In genomic region chr9:78881307-78881790, GRCm38 (mm10) we compare ENCODE assay signal across 16 mouse cellular contexts.
DNase-seq lines count a peak whose midpoint lies in the region; ATAC-seq and TF ChIP-seq lines count a peak whose summit lies in the region.
"Had no signal": no experiment of that assay in that cellular context is flagged by ENCODE, and none has a peak within 500 bp of the region (broad histone marks: within the 10 kb centered on the region; RNA-seq: fewer than 3 reads in every experiment).

No protein-coding gene starts in this region.

- no peak for TF ChIP-seq EP300 in stomach, postnatal 0 days (optimal IDR thresholded peaks at IDR 0.05)

- 0 out of 2 replicates have a peak overlapping the region, but pooled peaks have one; percentile 41 for H3K27ac ChIP-seq in limb, embryonic 12.5 days
- H3K27ac ChIP-seq in limb, embryonic 10.5 days: no peak overlapping the region; the same call in 1 of the 2 replicates
- H3K27ac ChIP-seq in forebrain, embryonic 14.5 days (ENCODE audit: low read depth, low read length): peak overlapping the region; percentile 27; the same call in 1 of the 2 replicates
- H3K27ac ChIP-seq in midbrain, embryonic 11.5 days (ENCODE audit: low read depth, low read length): peak overlapping the region; percentile 49; the same call in 1 of the 2 replicates
- no peak overlapping the region for H3K27ac ChIP-seq in layer of hippocampus, adult 2 months
- H3K27ac ChIP-seq in stomach, postnatal 0 days (replicated peaks): no peak overlapping the region
- H3K27ac ChIP-seq: liver, embryonic 15.5 days had no signal

- no peak for TF ChIP-seq CTCF in layer of hippocampus, adult 2 months (conservative IDR thresholded peaks at IDR 0.05)
- no peak for TF ChIP-seq CTCF in stomach, postnatal 0 days (IDR thresholded peaks at IDR 0.05; ENCODE audit: low read depth)

- peaks cover 18% of the 10 kb centered on the region for H3K4me1 ChIP-seq in limb, embryonic 12.5 days (replicated peaks)
- H3K4me1 ChIP-seq in limb, embryonic 10.5 days: peaks cover 10% of the 10 kb centered on the region
- H3K4me1 ChIP-seq in forebrain, embryonic 14.5 days (ENCODE audit: control insufficient read depth, insufficient read depth, low read length): peaks cover 9% of the 10 kb centered on the region
- peaks cover 15% of the 10 kb centered on the region for H3K4me1 ChIP-seq in midbrain, embryonic 11.5 days (ENCODE audit: control insufficient read depth, insufficient read depth, low read length)
- H3K4me1 ChIP-seq in stomach, postnatal 0 days (replicated peaks; ENCODE audit: control insufficient read depth, insufficient read depth): no peaks in the 10 kb centered on the region
- H3K4me1 ChIP-seq: heart, embryonic 12.5 days; liver, embryonic 15.5 days had no signal

- WGBS in limb, embryonic 12.5 days: 64% methylated on average over 5 of the region's 5 CpGs
- WGBS in limb, embryonic 10.5 days: 80% methylated on average over 5 of the region's 5 CpGs
- 7% methylated on average over 5 of the region's 5 CpGs for WGBS in forebrain, embryonic 14.5 days
- 59% methylated on average over 5 of the region's 5 CpGs for WGBS in midbrain, embryonic 11.5 days
- WGBS in stomach, postnatal 0 days: 60% methylated on average over 5 of the region's 5 CpGs

- DNase-seq in limb, embryonic 10.5 days (ENCODE audit: low spot score): no peak
- DNase-seq in forebrain, embryonic 14.5 days (ENCODE audit: low spot score): peak; percentile 31
- peak; percentile 91 for DNase-seq in midbrain, embryonic 11.5 days (ENCODE audit: low spot score, missing footprints)
- DNase-seq in layer of hippocampus, adult 2 months (ENCODE audit: low spot score in 2 of 2): no peak
- DNase-seq in stomach, postnatal 0 days (ENCODE audit: low spot score): no peak
- DNase-seq in left cerebral cortex, postnatal 36 days (ENCODE audit: low spot score in 2 of 2): no peak
- DNase-seq: adrenal gland, postnatal 36 days; cerebellum, postnatal 10 days; lung, postnatal 10 days; thymus, adult 2 months had no signal

- H3K9ac ChIP-seq in limb, embryonic 12.5 days (replicated peaks): no peak overlapping the region
- H3K9ac ChIP-seq in forebrain, embryonic 14.5 days (ENCODE audit: low read length): no peak overlapping the region
- H3K9ac ChIP-seq in midbrain, embryonic 11.5 days (ENCODE audit: low read length): no peak overlapping the region
- H3K9ac ChIP-seq in stomach, postnatal 0 days (ENCODE audit: low read length): no peak overlapping the region
- H3K9ac ChIP-seq: heart, embryonic 12.5 days; limb, embryonic 13.5 days; liver, embryonic 15.5 days had no signal

- no peaks in the 10 kb centered on the region for H3K27me3 ChIP-seq in limb, embryonic 12.5 days
- no peaks in the 10 kb centered on the region for H3K27me3 ChIP-seq in limb, embryonic 10.5 days (ENCODE audit: low read depth, poor library complexity, severe bottlenecking)
- H3K27me3 ChIP-seq in forebrain, embryonic 14.5 days (replicated peaks; ENCODE audit: control insufficient read depth, insufficient read depth, low read length): no peaks in the 10 kb centered on the region
- no peaks in the 10 kb centered on the region for H3K27me3 ChIP-seq in midbrain, embryonic 11.5 days (ENCODE audit: control insufficient read depth, insufficient read depth, low read length)
- no peaks in the 10 kb centered on the region for H3K27me3 ChIP-seq in stomach, postnatal 0 days (ENCODE audit: control insufficient read depth, insufficient read depth, low read length)
- H3K27me3 ChIP-seq: heart, embryonic 12.5 days; limb, embryonic 13.5 days; liver, embryonic 15.5 days had no signal

- no peaks in the 10 kb centered on the region for H3K9me3 ChIP-seq in limb, embryonic 12.5 days
- H3K9me3 ChIP-seq in limb, embryonic 10.5 days (replicated peaks): no peaks in the 10 kb centered on the region
- no peaks in the 10 kb centered on the region for H3K9me3 ChIP-seq in forebrain, embryonic 14.5 days (replicated peaks; ENCODE audit: control insufficient read depth, low read length)
- H3K9me3 ChIP-seq in midbrain, embryonic 11.5 days (ENCODE audit: control insufficient read depth, low read length): no peaks in the 10 kb centered on the region
- no peaks in the 10 kb centered on the region for H3K9me3 ChIP-seq in stomach, postnatal 0 days (ENCODE audit: control insufficient read depth, low read length)
- H3K9me3 ChIP-seq: heart, embryonic 12.5 days; limb, embryonic 13.5 days; liver, embryonic 15.5 days had no signal

- no peaks in the 10 kb centered on the region for H3K36me3 ChIP-seq in limb, embryonic 12.5 days
- no peaks in the 10 kb centered on the region for H3K36me3 ChIP-seq in limb, embryonic 10.5 days
- no peaks in the 10 kb centered on the region for H3K36me3 ChIP-seq in forebrain, embryonic 14.5 days (ENCODE audit: control insufficient read depth, insufficient read depth, low read length)
- no peaks in the 10 kb centered on the region for H3K36me3 ChIP-seq in midbrain, embryonic 11.5 days (ENCODE audit: control insufficient read depth, insufficient read depth, low read length)
- no peaks in the 10 kb centered on the region for H3K36me3 ChIP-seq in stomach, postnatal 0 days (ENCODE audit: control insufficient read depth, insufficient read depth, low read length)
- H3K36me3 ChIP-seq: heart, embryonic 12.5 days; limb, embryonic 13.5 days; liver, embryonic 15.5 days had no signal

- intact Hi-C loops in left cerebral cortex, postnatal 36 days (cut with DNase I): no loop called here

- H3K4me3 ChIP-seq in limb, embryonic 12.5 days (replicated peaks): no peak overlapping the region
- H3K4me3 ChIP-seq in limb, embryonic 10.5 days: no peak overlapping the region
- no peak overlapping the region for H3K4me3 ChIP-seq in forebrain, embryonic 14.5 days (ENCODE audit: low read depth, low read length)
- no peak overlapping the region for H3K4me3 ChIP-seq in midbrain, embryonic 11.5 days (ENCODE audit: low read depth, low read length)
- no peak overlapping the region for H3K4me3 ChIP-seq in layer of hippocampus, adult 2 months
- H3K4me3 ChIP-seq in stomach, postnatal 0 days (ENCODE audit: low read depth, low read length): no peak overlapping the region
- H3K4me3 ChIP-seq: erythroblast, embryonic 14.5 days; heart, embryonic 12.5 days; limb, embryonic 13.5 days; liver, embryonic 15.5 days had no signal

- ATAC-seq in limb, embryonic 12.5 days (ENCODE audit: insufficient number of reproducible peaks, insufficient read depth, low FRiP score, low TSS enrichment, low read depth): no peak
- ATAC-seq in forebrain, embryonic 14.5 days: no peak
- ATAC-seq in midbrain, embryonic 11.5 days (ENCODE audit: low FRiP score): peak; percentile 34; the same call in 1 of the 2 replicates
- ATAC-seq in stomach, postnatal 0 days (ENCODE audit: low FRiP score, low TSS enrichment): no peak
- ATAC-seq: intestine, postnatal 0 days had no signal

- H3K4me2 ChIP-seq in limb, embryonic 12.5 days: no peak overlapping the region
- peak overlapping the region; percentile 32; the same call in 1 of the 2 replicates for H3K4me2 ChIP-seq in forebrain, embryonic 14.5 days (ENCODE audit: low read length)
- H3K4me2 ChIP-seq in midbrain, embryonic 11.5 days: no peak overlapping the region
- no peak overlapping the region for H3K4me2 ChIP-seq in stomach, postnatal 0 days (replicated peaks; ENCODE audit: low read depth)
- H3K4me2 ChIP-seq: heart, embryonic 12.5 days; limb, embryonic 13.5 days; liver, embryonic 15.5 days had no signal

Comparison
In these comparisons a context has a peak if more than half of its experiments do, and no peak if none do; other contexts are left out.
1. H3K27ac ChIP-seq: peak in limb, embryonic 12.5 days (single experiment), forebrain, embryonic 14.5 days (single experiment) and midbrain, embryonic 11.5 days (single experiment); none in limb, embryonic 10.5 days (single experiment), layer of hippocampus, adult 2 months (single experiment) and stomach, postnatal 0 days (single experiment).
2. DNase-seq: peak in forebrain, embryonic 14.5 days (single experiment) and midbrain, embryonic 11.5 days (single experiment); none in limb, embryonic 10.5 days (single experiment), layer of hippocampus, adult 2 months (0 of 2), stomach, postnatal 0 days (single experiment) and left cerebral cortex, postnatal 36 days (0 of 2).